Mouse (Mus musculus) small intestine, adult 10 weeks (tissue): ENCODE results near the gene Ccdc188. TPM values are rescaled to one million over a fixed set of nuclear protein-coding genes. Genes with fewer than 3 reads are reported as not detected.

Source experiments
- polyA plus RNA-seq: library from polyadenylated mRNA; stranded (reverse); fragments of 350-450 nt; fragmentation: Illumina TruSeq; extraction: RNeasy Lipid Tissue Mini Kit (QIAGEN cat#74804); gene quantifications from one replicate; pipeline ENCODE4 v1.2.3, GENCODE M21; 2014; ENCODE audit warnings: low replicate concordance

The Ccdc188 gene
- polyA plus RNA-seq = not detected

GRCm38 (mm10) chr16:18217579-18217978 is at the start of gene Ccdc188:
Ccdc188 (plus strand) TSS chr16:18217879.

GRCm38 (mm10) chr16:18234671-18235388 is 17.2 kb downstream of the Ccdc188 start, which contains the start of gene Zdhhc8:
Zdhhc8 (minus strand) TSS chr16:18235136.

DNA sequence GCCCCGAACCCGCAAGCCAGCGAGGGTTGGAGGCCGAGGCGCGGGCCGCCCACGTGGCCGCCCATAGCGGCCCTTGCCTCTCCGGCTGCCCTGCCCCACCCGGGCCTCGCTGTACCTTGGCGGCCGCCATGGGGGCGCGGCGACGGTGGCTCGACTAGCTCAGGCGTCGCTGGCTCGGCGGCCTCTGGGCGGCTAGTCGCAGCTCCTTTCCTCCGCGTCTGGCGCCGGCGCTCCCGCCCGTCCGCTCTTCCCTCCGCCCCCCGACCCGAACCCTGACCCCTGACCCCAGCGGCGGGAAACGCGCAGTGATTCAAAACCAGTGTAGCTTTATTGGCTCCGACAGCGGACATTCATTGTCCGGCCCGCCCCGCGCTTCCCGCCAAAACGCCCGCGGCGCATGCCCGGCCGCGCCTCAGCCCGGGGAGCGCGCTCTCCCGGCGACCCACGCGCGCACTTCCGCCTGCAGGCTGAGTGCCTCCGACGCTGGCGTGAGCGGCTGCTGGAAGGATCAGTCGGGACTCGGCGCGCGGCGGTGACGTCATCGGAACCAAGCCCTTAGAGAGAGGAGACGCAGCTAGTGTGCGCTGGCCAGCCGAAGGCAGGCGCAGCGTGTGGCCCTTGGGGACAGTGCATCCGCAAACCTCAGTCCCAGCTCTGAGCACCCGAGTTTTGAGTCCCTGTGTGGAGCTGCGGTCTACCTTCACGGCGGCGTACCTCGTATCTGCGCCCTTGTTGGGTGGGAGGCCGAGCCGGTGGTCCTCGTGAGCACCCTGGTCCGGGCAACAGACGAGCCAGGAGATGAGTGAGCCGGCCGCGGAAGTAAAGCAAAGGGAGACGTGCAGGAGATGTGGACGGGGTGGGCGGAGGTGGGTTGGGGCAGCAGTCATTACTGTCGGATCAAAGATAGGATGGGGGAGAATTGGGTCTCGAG is 31.0 kb downstream of the Ccdc188 start, which contains the start of the genes Trmt2a and Ranbp1:
TSS of gene Trmt2a (plus strand) at position 247 of the 931 bp plus-strand sequence.
TSS of gene Ranbp1 (minus strand) at position 300 of the 931 bp plus-strand sequence.

DNA sequence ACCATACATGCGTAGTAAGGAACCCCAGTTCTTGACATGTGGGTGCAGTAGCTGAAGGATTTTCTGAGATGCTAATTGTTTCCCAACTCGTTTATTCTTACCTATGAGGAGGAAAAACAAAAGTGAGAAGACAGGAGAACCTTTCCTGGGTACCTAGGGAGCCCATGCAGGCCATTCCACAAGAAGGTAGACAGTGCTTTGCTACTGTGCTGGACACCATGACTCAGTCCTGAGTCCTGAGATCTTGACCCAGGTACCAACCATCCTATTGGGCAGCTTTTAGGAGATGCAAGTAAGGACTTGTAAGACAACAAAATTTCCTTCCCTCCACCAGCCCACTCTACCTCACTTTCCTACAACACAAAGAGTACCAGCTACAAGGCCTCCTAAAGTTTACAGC is 40.5 kb downstream of the Ccdc188 start, which contains the start of gene Gm49776:
TSS of gene Gm49776 (minus strand) at position 101 of the 400 bp plus-strand sequence.

Other genes starting within 250 kb of the Ccdc188 start
- gene Vpreb2, start 237.5 kb upstream of the Ccdc188 start, polyA plus RNA-seq = not detected
- gene Dgcr6, start 165.0 kb upstream of the Ccdc188 start, polyA plus RNA-seq = 2.7 TPM
- gene Prodh, start 127.7 kb upstream of the Ccdc188 start, polyA plus RNA-seq = 0.30 TPM
- not detected for gene Rtn4r, start 90.2 kb upstream of the Ccdc188 start, polyA plus RNA-seq
- not detected for gene Zdhhc8, start 17.3 kb downstream of the Ccdc188 start, polyA plus RNA-seq
- gene Trmt2a, start 30.8 kb downstream of the Ccdc188 start, polyA plus RNA-seq = 18.5 TPM
- 84.6 TPM for gene Ranbp1, start 30.9 kb downstream of the Ccdc188 start, polyA plus RNA-seq
- gene Gm49776, start 40.4 kb downstream of the Ccdc188 start, polyA plus RNA-seq = not detected
- 23.3 TPM for gene Dgcr8, start 71.4 kb downstream of the Ccdc188 start, polyA plus RNA-seq
- gene Tango2, start 130.2 kb downstream of the Ccdc188 start, polyA plus RNA-seq = 8.9 TPM
- gene Arvcf, start 130.3 kb downstream of the Ccdc188 start, polyA plus RNA-seq = not detected
- gene Txnrd2, start 208.5 kb downstream of the Ccdc188 start, polyA plus RNA-seq = 1.2 TPM
- 5.1 TPM for gene Comt, start 209.0 kb downstream of the Ccdc188 start, polyA plus RNA-seq